Mouse (Mus musculus) neural tube, embryonic 11.5 days (tissue): ENCODE data around the gene Col4a6. TPM values are rescaled to one million over a fixed set of nuclear protein-coding genes. Genes with fewer than 3 reads are reported as not detected.

Source experiments
- ATAC-seq: fragments of 200-750 bp; cut with Nextera tagmentation; 2 replicates; pipeline ENCODE4 v1.8.0; 2017; ENCODE audit warnings: moderate number of reproducible peaks, mild to moderate bottlenecking, moderate TSS enrichment, moderate library complexity; ENCODE audit not compliant: insufficient read depth, low FRiP score, low TSS enrichment
- DNase-seq: peaks from one replicate; pipeline ENCODE4 v3.0.0-alpha.2; 2015; ENCODE audit warnings: low spot score
- H3K27ac ChIP-seq: fragments of 300-500 bp; sonication (generic); 2 replicates; pipeline ENCODE4 v1.5.1; 2014; ENCODE audit warnings: low read depth, mild to moderate bottlenecking, low read length
- H3K27me3 ChIP-seq: fragments of 300-500 bp; sonication (generic); 2 replicates; pipeline ENCODE4 v1.6.1; 2014; ENCODE audit warnings: mild to moderate bottlenecking, low read length, mixed read lengths; ENCODE audit not compliant: control insufficient read depth, insufficient read depth
- H3K36me3 ChIP-seq: fragments of 300-500 bp; sonication (generic); 2 replicates; pipeline ENCODE4 v1.6.1; 2014; ENCODE audit warnings: mild to moderate bottlenecking, low read length, moderate library complexity, mixed read lengths; ENCODE audit not compliant: control insufficient read depth, insufficient read depth
- H3K4me1 ChIP-seq: fragments of 300-500 bp; sonication (generic); 2 replicates; pipeline ENCODE4 v1.6.1; 2014; ENCODE audit warnings: low read length, mixed read lengths; ENCODE audit not compliant: control insufficient read depth, insufficient read depth
- H3K4me2 ChIP-seq: fragments of 300-500 bp; sonication (generic); 2 replicates; pipeline ENCODE4 v1.6.1; 2014; ENCODE audit warnings: low read depth, mild to moderate bottlenecking, moderate library complexity
- H3K4me3 ChIP-seq: fragments of 300-500 bp; sonication (generic); 2 replicates; pipeline ENCODE4 v1.5.1; 2014; ENCODE audit warnings: low read depth, low read length
- H3K9ac ChIP-seq: fragments of 300-500 bp; sonication (generic); 2 replicates; pipeline ENCODE4 v1.6.1; 2014; ENCODE audit warnings: mild to moderate bottlenecking, low read length
- H3K9me3 ChIP-seq: fragments of 300-500 bp; sonication (generic); 2 replicates; pipeline ENCODE4 v1.6.1; 2016; ENCODE audit warnings: low read length; ENCODE audit not compliant: control insufficient read depth
- WGBS: fragments of 180-500 bp; shearing (Covaris S2); extraction: QIAGEN DNeasy Blood & Tissue Kit; methylation state at CpG from one replicate; pipeline ENCODE4 v1.1.7; 2014; 5-methylcytosine and 5-hydroxymethylcytosine counted together
- polyA plus RNA-seq: library from polyadenylated mRNA; unstranded; fragments of >200 nt; fragmentation: Nextera tagmentation; extraction: Ambion mirVana; gene quantifications from 2 replicates; pipeline ENCODE4 v1.2.1, GENCODE M21; 2014

Col4a6 gene
- polyA plus RNA-seq, 1 experiment from 2014 or later, result 1.9 TPM

DNA sequence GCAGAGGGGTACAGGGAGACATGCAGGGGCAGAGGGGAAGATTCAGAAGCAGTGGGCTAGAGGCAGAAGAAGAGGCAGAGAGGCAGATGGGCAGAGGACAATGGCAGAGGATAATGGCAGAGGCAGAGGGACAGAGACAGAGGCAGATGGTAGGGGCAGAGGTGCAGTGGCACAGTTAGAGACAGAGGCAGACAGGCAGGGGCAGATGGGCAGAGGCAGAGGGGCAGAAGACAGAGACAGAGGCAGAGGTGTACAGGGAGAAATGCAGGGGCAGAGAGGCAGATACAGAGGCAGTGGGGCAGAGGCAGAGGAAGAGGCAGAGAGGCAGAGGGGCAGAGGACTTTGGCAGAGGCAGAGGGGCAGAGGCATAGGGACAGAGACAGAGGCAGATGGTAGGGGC lies 322.7 kb downstream of the Col4a6 start:
- Histone ChIP-seq H3K36me3 (no peaks in the 10 kb centered on the region), H3K4me2 (no peak overlapping the region), H3K27me3 (peaks cover 3% of the 10 kb centered on the region; the same call in 1 of the 2 replicates), H3K9ac (no peak overlapping the region), H3K4me1 (no peaks in the 10 kb centered on the region), H3K27ac (no peak overlapping the region), H3K9me3 (no peaks in the 10 kb centered on the region), H3K4me3 (no peak overlapping the region)
- peak; percentile 20; the same call in 1 of the 2 replicates for ATAC-seq
- DNase-seq, result no peak

DNA sequence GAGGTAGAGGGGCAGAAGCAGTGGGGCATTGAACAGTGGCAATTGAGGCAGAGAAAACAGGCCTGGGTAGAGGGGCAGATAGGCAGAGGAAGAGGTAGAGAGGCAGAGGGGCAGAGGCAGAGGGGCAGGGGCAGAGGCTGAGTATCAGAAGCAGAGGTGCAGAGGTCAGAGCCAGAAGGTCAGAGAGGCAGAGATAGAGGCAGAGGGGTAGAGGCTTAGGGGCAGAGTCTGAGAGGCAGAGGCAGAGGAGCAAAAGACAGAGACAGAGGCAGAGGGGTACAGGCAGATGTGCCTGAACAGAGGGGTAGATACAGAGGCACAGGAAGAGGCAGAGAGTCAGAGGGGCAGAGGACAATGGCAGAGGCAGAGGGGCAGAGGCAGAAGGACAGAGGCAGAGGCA lies 323.6 kb downstream of the Col4a6 start:
- Histone ChIP-seq H3K9ac (no peak overlapping the region), H3K27ac (no peak overlapping the region), H3K4me2 (no peak overlapping the region), H3K36me3 (no peaks in the 10 kb centered on the region), H3K27me3 (peaks cover 3% of the 10 kb centered on the region; the same call in 1 of the 2 replicates), H3K9me3 (no peaks in the 10 kb centered on the region), H3K4me1 (no peaks in the 10 kb centered on the region), H3K4me3 (no peak overlapping the region)
- DNase-seq (no peak), ATAC-seq (no peak; the same call in 1 of the 2 replicates)

DNA sequence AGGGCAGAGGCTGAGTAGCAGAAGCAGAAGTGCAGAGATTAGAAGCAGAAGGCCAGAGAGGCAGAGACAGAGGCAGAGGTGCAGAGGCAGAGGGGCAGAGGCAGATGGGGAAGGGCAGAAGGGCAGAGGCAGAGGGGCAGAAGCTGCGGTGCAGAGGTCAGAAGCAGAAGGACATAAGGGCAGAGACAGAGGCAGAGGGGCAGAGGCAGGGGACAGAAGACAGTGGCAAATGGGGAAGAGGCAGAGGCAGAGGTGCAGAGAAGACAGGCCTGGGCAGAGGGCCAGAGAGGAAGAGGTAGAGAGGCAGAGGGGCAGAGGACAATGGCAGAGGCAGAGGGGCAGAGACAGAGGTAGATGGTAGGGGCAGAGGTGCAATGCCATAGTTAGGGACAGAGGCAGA lies 324.2 kb downstream of the Col4a6 start:
- DNase-seq, result no peak
- Histone ChIP-seq H3K4me3 (no peak overlapping the region), H3K9me3 (no peaks in the 10 kb centered on the region), H3K4me2 (no peak overlapping the region), H3K27ac (no peak overlapping the region), H3K4me1 (no peaks in the 10 kb centered on the region), H3K27me3 (peaks cover 3% of the 10 kb centered on the region; the same call in 1 of the 2 replicates), H3K9ac (no peak overlapping the region), H3K36me3 (no peaks in the 10 kb centered on the region)
- no peak for ATAC-seq
- WGBS, result 92% methylated on average over 1 of the region's 1 CpGs

Other genes with a start within 250 kb of the Col4a6 start
- gene Col4a5, start 1.3 kb upstream of the Col4a6 start, polyA plus RNA-seq, result 11.9 and 14.0 TPM in 2 replicates